Mouse (Mus musculus) liver, adult 2 months (tissue): Measurements from ENCODE around the gene Nf1.

Experiments
- CTCF ChIP-seq: fragments of 200-500 bp; IDR thresholded peaks from 2 replicates; pipeline ENCODE4 v1.5.1; 2011; ENCODE audit warnings: low read depth, low read length, control low read depth
- POLR2A ChIP-seq: fragments of 200-500 bp; IDR thresholded peaks from 2 replicates; pipeline ENCODE4 v1.6.1; 2011; ENCODE audit warnings: low read length, control low read depth; ENCODE audit not compliant: insufficient read depth; ENCODE audit errors: extremely low read depth

GRCm38 (mm10) chr11:79435252-79435651 lies 95.8 kb downstream of the Nf1 start:
- no peak for TF ChIP-seq CTCF
- no peak for TF ChIP-seq POLR2A
